Mouse (Mus musculus) neural tube, embryonic 11.5 days (tissue): ENCODE data around the gene Lemd1. TPM values are rescaled to one million over a fixed set of nuclear protein-coding genes. Genes with fewer than 3 reads are reported as not detected.
A peak's percentile ranks its signal among the peaks of the same experiment; 100 is the strongest.

ENCODE experiments used
- ATAC-seq: fragments of 200-750 bp; cut with Nextera tagmentation; 2 replicates; pipeline ENCODE4 v1.8.0; 2017; ENCODE audit warnings: moderate number of reproducible peaks, mild to moderate bottlenecking, moderate TSS enrichment, moderate library complexity; ENCODE audit not compliant: insufficient read depth, low FRiP score, low TSS enrichment
- DNase-seq: peaks from one replicate; pipeline ENCODE4 v3.0.0-alpha.2; 2015; ENCODE audit warnings: low spot score
- H3K27ac ChIP-seq: fragments of 300-500 bp; sonication (generic); 2 replicates; pipeline ENCODE4 v1.5.1; 2014; ENCODE audit warnings: low read depth, mild to moderate bottlenecking, low read length
- H3K27me3 ChIP-seq: fragments of 300-500 bp; sonication (generic); 2 replicates; pipeline ENCODE4 v1.6.1; 2014; ENCODE audit warnings: mild to moderate bottlenecking, low read length, mixed read lengths; ENCODE audit not compliant: control insufficient read depth, insufficient read depth
- H3K36me3 ChIP-seq: fragments of 300-500 bp; sonication (generic); 2 replicates; pipeline ENCODE4 v1.6.1; 2014; ENCODE audit warnings: mild to moderate bottlenecking, low read length, moderate library complexity, mixed read lengths; ENCODE audit not compliant: control insufficient read depth, insufficient read depth
- H3K4me1 ChIP-seq: fragments of 300-500 bp; sonication (generic); 2 replicates; pipeline ENCODE4 v1.6.1; 2014; ENCODE audit warnings: low read length, mixed read lengths; ENCODE audit not compliant: control insufficient read depth, insufficient read depth
- H3K4me2 ChIP-seq: fragments of 300-500 bp; sonication (generic); 2 replicates; pipeline ENCODE4 v1.6.1; 2014; ENCODE audit warnings: low read depth, mild to moderate bottlenecking, moderate library complexity
- H3K4me3 ChIP-seq: fragments of 300-500 bp; sonication (generic); 2 replicates; pipeline ENCODE4 v1.5.1; 2014; ENCODE audit warnings: low read depth, low read length
- H3K9ac ChIP-seq: fragments of 300-500 bp; sonication (generic); 2 replicates; pipeline ENCODE4 v1.6.1; 2014; ENCODE audit warnings: mild to moderate bottlenecking, low read length
- H3K9me3 ChIP-seq: fragments of 300-500 bp; sonication (generic); 2 replicates; pipeline ENCODE4 v1.6.1; 2016; ENCODE audit warnings: low read length; ENCODE audit not compliant: control insufficient read depth
- WGBS: fragments of 180-500 bp; shearing (Covaris S2); extraction: QIAGEN DNeasy Blood & Tissue Kit; methylation state at CpG from one replicate; pipeline ENCODE4 v1.1.7; 2014; 5-methylcytosine and 5-hydroxymethylcytosine counted together
- polyA plus RNA-seq: library from polyadenylated mRNA; unstranded; fragments of >200 nt; fragmentation: Nextera tagmentation; extraction: Ambion mirVana; gene quantifications from 2 replicates; pipeline ENCODE4 v1.2.1, GENCODE M21; 2014

Lemd1 gene
- polyA plus RNA-seq, 1 experiment from 2014 or later, result 6.8 TPM

DNA sequence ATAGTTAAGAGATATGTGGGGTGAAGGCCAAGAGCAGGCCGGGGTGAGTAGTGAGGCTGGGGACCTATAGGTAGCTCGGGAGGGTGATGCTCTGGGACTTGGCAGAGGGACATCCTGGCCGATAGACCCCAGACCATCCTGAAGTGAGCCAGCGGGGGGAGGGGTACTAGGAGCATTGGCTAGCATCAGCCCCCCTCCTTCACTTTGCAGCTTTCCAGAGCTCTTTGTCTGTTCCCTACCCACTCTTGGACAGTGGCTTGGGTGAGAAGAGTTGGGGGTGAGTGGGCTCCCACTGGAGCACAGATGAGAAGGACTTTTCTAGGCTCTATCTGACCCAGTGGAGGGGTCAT lies 10.3 kb downstream of the Lemd1 start:
- DNase-seq (peak; percentile 13), ATAC-seq (no peak)
- H3K27ac ChIP-seq, result no peak overlapping the region
- H3K4me3 ChIP-seq, result no peak overlapping the region
- WGBS, result 31% methylated on average over 4 of the region's 4 CpGs
- H3K36me3 ChIP-seq, result no peaks in the 10 kb centered on the region
- H3K9me3 ChIP-seq, result no peaks in the 10 kb centered on the region
- peaks cover 20% of the 10 kb centered on the region for H3K4me1 ChIP-seq
- no peak overlapping the region for H3K4me2 ChIP-seq
- no peaks in the 10 kb centered on the region for H3K27me3 ChIP-seq
- H3K9ac ChIP-seq, result no peak overlapping the region

- H3K4me2 ChIP-seq, result no peak overlapping the region
- no peaks in the 10 kb centered on the region for H3K9me3 ChIP-seq
- DNase-seq (no peak), ATAC-seq (no peak)
- no peaks in the 10 kb centered on the region for H3K36me3 ChIP-seq
- 62% methylated on average over 2 of the region's 2 CpGs for WGBS
- no peak overlapping the region for H3K9ac ChIP-seq
- H3K4me3 ChIP-seq, result no peak overlapping the region
- no peaks in the 10 kb centered on the region for H3K27me3 ChIP-seq
- H3K4me1 ChIP-seq, result peaks cover 17% of the 10 kb centered on the region
- no peak overlapping the region for H3K27ac ChIP-seq
These were observed 10.7 kb downstream of the Lemd1 start for GRCm38 (mm10) chr1:132201936-132202335.

DNA sequence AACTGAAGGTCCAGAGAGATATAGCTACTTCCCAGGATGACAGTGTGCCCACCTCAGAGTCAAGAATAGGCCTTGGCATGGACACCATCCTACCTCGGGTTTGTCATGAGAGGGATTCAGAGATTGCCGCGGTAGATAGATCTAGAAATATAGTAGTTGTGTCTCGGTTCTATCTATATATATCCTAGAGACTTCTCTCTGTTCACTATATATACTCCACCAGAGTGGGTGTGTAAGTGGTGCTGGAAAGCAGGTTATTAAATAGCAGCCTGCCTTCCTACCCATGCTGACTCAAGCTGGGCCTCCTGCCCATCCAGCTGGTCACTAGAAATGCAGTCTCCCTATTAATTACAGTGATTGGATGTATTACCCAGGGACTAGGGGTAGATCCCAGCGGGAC lies 11.5 kb downstream of the Lemd1 start:
- no peaks in the 10 kb centered on the region for H3K36me3 ChIP-seq
- DNase-seq, result peak; percentile 6
- no peaks in the 10 kb centered on the region for H3K27me3 ChIP-seq
- WGBS, result 91% methylated on average over 5 of the region's 5 CpGs
- no peaks in the 10 kb centered on the region for H3K9me3 ChIP-seq
- H3K27ac ChIP-seq, result no peak overlapping the region
- H3K4me1 ChIP-seq, result peaks cover 13% of the 10 kb centered on the region
- no peak for ATAC-seq
- no peak overlapping the region for H3K9ac ChIP-seq
- no peak overlapping the region for H3K4me2 ChIP-seq
- H3K4me3 ChIP-seq, result no peak overlapping the region

GRCm38 (mm10) chr1:132205958-132206357 lies 14.7 kb downstream of the Lemd1 start:
- H3K36me3 ChIP-seq, result no peaks in the 10 kb centered on the region
- DNase-seq, result no peak
- no peak overlapping the region for H3K4me2 ChIP-seq
- H3K9me3 ChIP-seq, result no peaks in the 10 kb centered on the region
- 72% methylated on average over 5 of the region's 5 CpGs for WGBS
- no peak overlapping the region for H3K27ac ChIP-seq
- H3K4me1 ChIP-seq, result peaks cover 9% of the 10 kb centered on the region; the same call in 1 of the 2 replicates
- no peak overlapping the region for H3K9ac ChIP-seq
- ATAC-seq, result no peak
- no peaks in the 10 kb centered on the region for H3K27me3 ChIP-seq
- no peak overlapping the region for H3K4me3 ChIP-seq

GRCm38 (mm10) chr1:132206828-132207227 lies 15.6 kb downstream of the Lemd1 start:
- Histone ChIP-seq H3K36me3 (no peaks in the 10 kb centered on the region), H3K9ac (no peak overlapping the region), H3K27ac (no peak overlapping the region), H3K9me3 (no peaks in the 10 kb centered on the region), H3K27me3 (no peaks in the 10 kb centered on the region), H3K4me1 (peaks cover 7% of the 10 kb centered on the region; the same call in 1 of the 2 replicates), H3K4me2 (no peak overlapping the region), H3K4me3 (no peak overlapping the region)
- ATAC-seq (no peak), DNase-seq (no peak)
- 89% methylated on average over 3 of the region's 3 CpGs for WGBS

GRCm38 (mm10) chr1:132208154-132208553 lies 16.9 kb downstream of the Lemd1 start:
- Histone ChIP-seq H3K36me3 (no peaks in the 10 kb centered on the region), H3K9me3 (no peaks in the 10 kb centered on the region), H3K4me1 (peaks cover 17% of the 10 kb centered on the region), H3K4me2 (no peak overlapping the region), H3K9ac (no peak overlapping the region), H3K27ac (no peak overlapping the region), H3K4me3 (no peak overlapping the region), H3K27me3 (no peaks in the 10 kb centered on the region)
- DNase-seq (no peak), ATAC-seq (no peak)
- WGBS, result 19% methylated on average over 4 of the region's 4 CpGs

DNA sequence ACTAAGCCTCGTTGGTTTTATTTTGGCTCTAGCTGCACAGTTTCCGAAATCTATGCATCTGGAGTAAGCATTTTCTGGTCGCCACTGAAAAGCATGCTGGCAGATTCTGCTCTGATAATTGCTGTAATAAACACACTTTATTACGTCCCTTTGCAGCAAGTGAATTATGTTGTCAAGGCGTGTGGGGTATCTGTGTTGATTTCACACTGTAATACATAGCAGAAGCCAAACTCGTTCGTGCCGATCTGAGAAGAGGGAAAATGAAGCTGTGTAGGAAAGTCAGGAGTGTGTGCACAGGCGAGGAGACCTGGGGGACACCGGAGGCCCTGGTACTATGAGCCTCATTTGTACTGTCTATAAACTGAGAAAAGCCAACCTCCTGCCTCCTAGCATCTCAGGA lies 18.2 kb downstream of the Lemd1 start:
- no peak for DNase-seq
- H3K4me1 ChIP-seq, result peaks cover 17% of the 10 kb centered on the region
- H3K27ac ChIP-seq, result no peak overlapping the region
- 56% methylated on average over 10 of the region's 10 CpGs for WGBS
- H3K9me3 ChIP-seq, result no peaks in the 10 kb centered on the region
- H3K4me2 ChIP-seq, result no peak overlapping the region
- no peaks in the 10 kb centered on the region for H3K27me3 ChIP-seq
- no peak for ATAC-seq
- H3K9ac ChIP-seq, result no peak overlapping the region
- no peak overlapping the region for H3K4me3 ChIP-seq
- H3K36me3 ChIP-seq, result no peaks in the 10 kb centered on the region

GRCm38 (mm10) chr1:132210922-132211321 lies 19.7 kb downstream of the Lemd1 start:
- H3K4me1 ChIP-seq, result peaks cover 17% of the 10 kb centered on the region
- H3K9ac ChIP-seq, result no peak overlapping the region
- H3K27ac ChIP-seq, result no peak overlapping the region
- H3K9me3 ChIP-seq, result no peaks in the 10 kb centered on the region
- H3K27me3 ChIP-seq, result no peaks in the 10 kb centered on the region
- H3K36me3 ChIP-seq, result no peaks in the 10 kb centered on the region
- WGBS, result 21% methylated on average over 7 of the region's 7 CpGs
- no peak for DNase-seq
- H3K4me2 ChIP-seq, result no peak overlapping the region
- H3K4me3 ChIP-seq, result no peak overlapping the region
- ATAC-seq, result no peak

DNA sequence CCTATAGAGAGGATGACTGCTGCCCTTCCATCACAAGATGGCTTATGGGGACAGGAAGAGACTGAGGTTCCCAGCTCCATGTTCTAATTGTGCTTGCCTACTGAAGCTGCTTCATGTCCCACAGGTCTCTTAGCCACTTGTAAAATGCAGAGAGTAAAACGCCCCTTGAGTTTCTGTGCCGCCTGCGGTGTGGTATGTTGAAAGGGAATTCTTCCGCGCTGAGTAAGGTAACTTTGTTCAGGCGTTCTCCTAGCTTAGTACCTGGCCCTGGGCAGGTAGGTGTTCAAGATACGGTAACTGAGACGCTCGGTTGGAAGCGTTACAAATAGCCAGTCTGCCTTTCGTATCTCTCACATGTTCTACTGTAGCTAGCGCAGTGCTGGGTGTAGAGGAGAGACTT lies 20.4 kb downstream of the Lemd1 start:
- 46% methylated on average over 12 of the region's 12 CpGs for WGBS
- Histone ChIP-seq H3K4me3 (no peak overlapping the region), H3K4me2 (no peak overlapping the region; the same call in 1 of the 2 replicates), H3K27ac (no peak overlapping the region), H3K27me3 (no peaks in the 10 kb centered on the region), H3K36me3 (no peaks in the 10 kb centered on the region), H3K4me1 (peaks cover 17% of the 10 kb centered on the region), H3K9me3 (no peaks in the 10 kb centered on the region), H3K9ac (no peak overlapping the region)
- 0 out of 2 replicates have a peak, but pooled peaks have one; percentile 25 for ATAC-seq
- no peak for DNase-seq
